Mouse (Mus musculus) liver, postnatal 0 days (tissue): ENCODE measurements around the gene Arcn1. TPM values are rescaled to one million over a fixed set of nuclear protein-coding genes. Genes with fewer than 3 reads are reported as not detected.
A peak's percentile ranks its signal among the peaks of the same experiment; 100 is the strongest.

Experiments
- ATAC-seq: fragments of 200-750 bp; cut with Nextera tagmentation; 2 replicates; pipeline ENCODE4 v1.8.0; 2017; ENCODE audit warnings: mild to moderate bottlenecking, moderate library complexity
- DNase-seq: peaks from one replicate; pipeline ENCODE4 v3.0.0-alpha.2; 2016
- H3K27ac ChIP-seq: fragments of 300-500 bp; sonication (generic); 2 replicates; pipeline ENCODE4 v1.5.1; 2014; ENCODE audit warnings: antibody characterized with exemption, moderate library complexity, mild to moderate bottlenecking, low read depth
- H3K27me3 ChIP-seq: fragments of 300-500 bp; sonication (generic); 2 replicates; pipeline ENCODE4 v1.6.1; 2014; ENCODE audit warnings: low read length, control low read depth, mixed read lengths; ENCODE audit not compliant: insufficient read depth
- H3K36me3 ChIP-seq: fragments of 300-500 bp; sonication (generic); replicated peaks from 2 replicates; pipeline ENCODE4 v1.6.1; 2014; ENCODE audit warnings: mild to moderate bottlenecking, control low read depth, low read length, moderate library complexity, mixed read lengths; ENCODE audit not compliant: insufficient read depth
- H3K4me1 ChIP-seq: fragments of 300-500 bp; sonication (generic); 2 replicates; pipeline ENCODE4 v1.6.1; 2014; ENCODE audit warnings: antibody characterized with exemption, mild to moderate bottlenecking, control low read depth; ENCODE audit not compliant: insufficient read depth
- H3K4me2 ChIP-seq: fragments of 300-500 bp; sonication (generic); 2 replicates; pipeline ENCODE4 v1.6.1; 2014; ENCODE audit warnings: low read depth, mild to moderate bottlenecking, low read length, moderate library complexity, mixed read lengths
- H3K4me3 ChIP-seq: fragments of 300-500 bp; sonication (generic); 2 replicates; pipeline ENCODE4 v1.5.1; 2014; ENCODE audit warnings: low read depth, low read length
- H3K9ac ChIP-seq: fragments of 300-500 bp; sonication (generic); replicated peaks from 2 replicates; pipeline ENCODE4 v1.6.1; 2014; ENCODE audit warnings: mild to moderate bottlenecking, moderate library complexity
- H3K9me3 ChIP-seq: fragments of 300-500 bp; sonication (generic); 2 replicates; pipeline ENCODE4 v1.6.1; 2016; ENCODE audit warnings: mild to moderate bottlenecking, control low read depth, low read length, mixed read lengths
- CTCF ChIP-seq: sonication (generic); IDR thresholded peaks from 2 replicates; pipeline ENCODE4 v1.5.1; 2016; ENCODE audit warnings: antibody characterized with exemption, low read depth
- EP300 ChIP-seq: IDR thresholded peaks from 2 replicates; pipeline ENCODE4 v1.6.1; 2016; ENCODE audit warnings: antibody characterized with exemption, low read depth, mild to moderate bottlenecking
- WGBS: fragments of 180-500 bp; shearing (Covaris S2); extraction: QIAGEN DNeasy Blood & Tissue Kit; methylation state at CpG from one replicate; pipeline ENCODE4 v1.1.7; 2014; ENCODE audit not compliant: insufficient replicate concordance; 5-methylcytosine and 5-hydroxymethylcytosine counted together
- polyA plus RNA-seq: library from polyadenylated mRNA; unstranded; fragments of >200 nt; fragmentation: Nextera tagmentation; extraction: Ambion mirVana; gene quantifications from 2 replicates; pipeline ENCODE4 v1.2.1, GENCODE M21; 2015

Arcn1 gene
- polyA plus RNA-seq, 1 experiment from 2014 or later, result 58.4 TPM

- no peak for DNase-seq
- TF ChIP-seq EP300, result no peak
- no peak for TF ChIP-seq CTCF
- H3K9me3 ChIP-seq, result no peaks in the 10 kb centered on the region
- no peak overlapping the region for H3K27ac ChIP-seq
- no peaks in the 10 kb centered on the region for H3K27me3 ChIP-seq
- no peak overlapping the region for H3K4me2 ChIP-seq
- H3K9ac ChIP-seq, result no peak overlapping the region
- H3K36me3 ChIP-seq, result 0 out of 2 replicates have a peak, but pooled peaks cover 4% of the 10 kb centered on the region
- no peak for ATAC-seq
- no peak overlapping the region for H3K4me3 ChIP-seq
- WGBS, result 89% methylated on average over 11 of the region's 11 CpGs
- H3K4me1 ChIP-seq, result peaks cover 12% of the 10 kb centered on the region; the same call in 1 of the 2 replicates
These were observed 74.6 kb downstream of the Arcn1 start for GRCm38 (mm10) chr9:44693071-44693470.

GRCm38 (mm10) chr9:44691671-44692520 is 75.7 kb downstream of the Arcn1 start:
- Histone ChIP-seq H3K4me2 (peak overlapping the region; percentile 43), H3K4me3 (no peak overlapping the region), H3K27me3 (no peaks in the 10 kb centered on the region), H3K9ac (no peak overlapping the region), H3K9me3 (no peaks in the 10 kb centered on the region), H3K27ac (no peak overlapping the region; the same call in 1 of the 2 replicates), H3K4me1 (peaks cover 12% of the 10 kb centered on the region; the same call in 1 of the 2 replicates), H3K36me3 (0 out of 2 replicates have a peak, but pooled peaks cover 2% of the 10 kb centered on the region)
- TF ChIP-seq EP300 (peak; percentile 20; the same call in 1 of the 2 replicates), CTCF (no peak)
- DNase-seq (peak; percentile 47), ATAC-seq (peak; percentile 79)
- WGBS, result 59% methylated on average over 20 of the region's 21 CpGs

Other genes starting within 250 kb of the Arcn1 start
- gene Cxcr5, start 206.0 kb downstream of the Arcn1 start, polyA plus RNA-seq, result 0.32 and 0.55 TPM in 2 replicates
- 5.3 and 6.3 TPM in 2 replicates for gene Ddx6, start 163.0 kb downstream of the Arcn1 start, polyA plus RNA-seq
- gene Treh, start 94.6 kb downstream of the Arcn1 start, polyA plus RNA-seq, result 0.94 and 1.4 TPM in 2 replicates
- 1.5 and 2.2 TPM in 2 replicates for gene Phldb1, start 32.6 kb downstream of the Arcn1 start, polyA plus RNA-seq
- gene Ift46, start 63 bp upstream of the Arcn1 start, polyA plus RNA-seq, result 23.6 and 24.5 TPM in 2 replicates
- 5.6 and 6.0 TPM in 2 replicates for gene Tmem25, start 31.5 kb upstream of the Arcn1 start, polyA plus RNA-seq
- 588 and 688 TPM in 2 replicates for gene Ttc36, start 35.2 kb upstream of the Arcn1 start, polyA plus RNA-seq
- gene Kmt2a, start 113.5 kb upstream of the Arcn1 start, polyA plus RNA-seq, result 1.8 and 2.2 TPM in 2 replicates
- 764 and 787 TPM in 2 replicates for gene Atp5l, start 152.9 kb upstream of the Arcn1 start, polyA plus RNA-seq
- 7.5 and 7.9 TPM in 2 replicates for gene Ube4a, start 197.8 kb upstream of the Arcn1 start, polyA plus RNA-seq
- gene Cd3g, start 212.6 kb upstream of the Arcn1 start, polyA plus RNA-seq, result 1.8 and 2.2 TPM in 2 replicates
- 0.17 and 0.46 TPM in 2 replicates for gene Cd3d, start 213.9 kb upstream of the Arcn1 start, polyA plus RNA-seq
- not detected in 2 replicates for gene Cd3e, start 241.8 kb upstream of the Arcn1 start, polyA plus RNA-seq